Comparison of ENCODE assay signal across 20 mouse cellular contexts in the genomic region with DNA sequence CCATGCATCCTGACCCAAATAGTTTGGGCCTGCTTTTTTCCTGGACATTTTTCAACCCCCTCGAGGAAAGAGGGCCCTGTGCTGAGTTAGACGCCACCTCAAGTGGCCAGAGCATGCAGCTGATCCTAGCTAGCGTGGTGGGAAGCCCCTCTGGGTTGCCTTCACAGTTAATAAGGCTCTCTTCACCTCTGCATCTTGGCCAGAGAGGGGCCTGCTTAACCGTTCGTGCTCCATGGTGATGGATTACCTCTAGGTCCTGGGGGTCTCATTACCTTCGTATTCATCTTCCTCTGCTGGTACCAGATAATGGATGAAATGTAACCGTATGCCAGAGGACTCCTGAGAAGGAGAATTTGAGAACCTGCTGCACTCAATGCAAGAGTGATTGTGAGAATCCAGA.
"Had no signal": no experiment of that assay in that cellular context is flagged by ENCODE, and none has a peak within 500 bp of the region (broad histone marks: within the 10 kb centered on the region; RNA-seq: fewer than 3 reads in every experiment).

No protein-coding gene starts in this region.

- H3K27ac ChIP-seq: intestine, embryonic 15.5 days; left cerebral cortex, adult 2 months; liver, embryonic 14.5 days; macrophage; midbrain, embryonic 12.5 days; midbrain, embryonic 15.5 days; neural tube, embryonic 13.5 days; stomach, postnatal 0 days had no signal

- ATAC-seq: intestine, embryonic 15.5 days; liver, postnatal 0 days; lung, postnatal 0 days; midbrain, embryonic 15.5 days had no signal

- H3K9ac ChIP-seq: intestine, embryonic 15.5 days; liver, embryonic 14.5 days; liver, postnatal 0 days; lung, embryonic 14.5 days; midbrain, embryonic 12.5 days; midbrain, embryonic 15.5 days; neural tube, embryonic 13.5 days had no signal

- H3K4me1 ChIP-seq: intestine, embryonic 15.5 days had no signal

- H3K4me3 ChIP-seq: intestine, embryonic 15.5 days; left cerebral cortex, adult 2 months; midbrain, embryonic 12.5 days; midbrain, embryonic 15.5 days; neural tube, embryonic 13.5 days had no signal

- H3K36me3 ChIP-seq: midbrain, embryonic 15.5 days had no signal

- H3K9me3 ChIP-seq: intestine, embryonic 15.5 days; midbrain, embryonic 12.5 days; midbrain, embryonic 15.5 days; neural tube, embryonic 13.5 days had no signal

- H3K27me3 ChIP-seq: intestine, embryonic 15.5 days; midbrain, embryonic 12.5 days; midbrain, embryonic 15.5 days; neural tube, embryonic 13.5 days had no signal

- DNase-seq: kidney, adult 18-20 months; kidney, adult 9 months; layer of hippocampus, postnatal 36 days; liver, postnatal 0 days; lung, embryonic 14.5 days; right cerebral cortex, adult 18-20 months; right cerebral cortex, postnatal 14 days; right cerebral cortex, postnatal 4 days; thymus, adult 2 months; thymus, postnatal 14 days had no signal

- H3K4me2 ChIP-seq: intestine, embryonic 15.5 days; liver, embryonic 11.5 days; lung, embryonic 14.5 days; midbrain, embryonic 12.5 days; midbrain, embryonic 15.5 days; neural tube, embryonic 13.5 days had no signal
